Mouse (Mus musculus) neural tube, embryonic 12.5 days (tissue): ENCODE measurements at regions not wholly inside any gene's neighbourhood (a gene's known extent, or its start where the extent isn't known, plus 50 kb on each side); places are given as distances from the start of the nearest gene placed in this dataset.

Experiments
- ATAC-seq: fragments of 200-750 bp; cut with Nextera tagmentation; 2 replicates; pipeline ENCODE4 v1.8.0; 2017; ENCODE audit warnings: low read depth, mild to moderate bottlenecking, moderate TSS enrichment, moderate library complexity; ENCODE audit not compliant: low FRiP score
- H3K27ac ChIP-seq: fragments of 300-500 bp; sonication (generic); 2 replicates; pipeline ENCODE4 v1.5.1; 2016
- H3K27me3 ChIP-seq: fragments of 300-500 bp; sonication (generic); replicated peaks from 2 replicates; pipeline ENCODE4 v1.6.1; 2016; ENCODE audit warnings: mild to moderate bottlenecking
- H3K36me3 ChIP-seq: fragments of 300-500 bp; sonication (generic); 2 replicates; pipeline ENCODE4 v1.6.1; 2016; ENCODE audit warnings: mild to moderate bottlenecking
- H3K4me1 ChIP-seq: fragments of 300-500 bp; sonication (generic); 2 replicates; pipeline ENCODE4 v1.6.1; 2016
- H3K4me2 ChIP-seq: fragments of 300-500 bp; sonication (generic); replicated peaks from 2 replicates; pipeline ENCODE4 v1.6.1; 2016; ENCODE audit warnings: mild to moderate bottlenecking
- H3K4me3 ChIP-seq: fragments of 300-500 bp; sonication (generic); 2 replicates; pipeline ENCODE4 v1.5.1; 2016
- H3K9ac ChIP-seq: fragments of 300-500 bp; sonication (generic); 2 replicates; pipeline ENCODE4 v1.6.1; 2016; ENCODE audit warnings: mild to moderate bottlenecking
- H3K9me3 ChIP-seq: fragments of 300-500 bp; sonication (generic); 2 replicates; pipeline ENCODE4 v1.6.1; 2016; ENCODE audit warnings: mild to moderate bottlenecking
- WGBS: fragments of 180-500 bp; shearing (Covaris S2); methylation state at CpG from one replicate; pipeline ENCODE4 v1.1.7; 2016; 5-methylcytosine and 5-hydroxymethylcytosine counted together

DNA sequence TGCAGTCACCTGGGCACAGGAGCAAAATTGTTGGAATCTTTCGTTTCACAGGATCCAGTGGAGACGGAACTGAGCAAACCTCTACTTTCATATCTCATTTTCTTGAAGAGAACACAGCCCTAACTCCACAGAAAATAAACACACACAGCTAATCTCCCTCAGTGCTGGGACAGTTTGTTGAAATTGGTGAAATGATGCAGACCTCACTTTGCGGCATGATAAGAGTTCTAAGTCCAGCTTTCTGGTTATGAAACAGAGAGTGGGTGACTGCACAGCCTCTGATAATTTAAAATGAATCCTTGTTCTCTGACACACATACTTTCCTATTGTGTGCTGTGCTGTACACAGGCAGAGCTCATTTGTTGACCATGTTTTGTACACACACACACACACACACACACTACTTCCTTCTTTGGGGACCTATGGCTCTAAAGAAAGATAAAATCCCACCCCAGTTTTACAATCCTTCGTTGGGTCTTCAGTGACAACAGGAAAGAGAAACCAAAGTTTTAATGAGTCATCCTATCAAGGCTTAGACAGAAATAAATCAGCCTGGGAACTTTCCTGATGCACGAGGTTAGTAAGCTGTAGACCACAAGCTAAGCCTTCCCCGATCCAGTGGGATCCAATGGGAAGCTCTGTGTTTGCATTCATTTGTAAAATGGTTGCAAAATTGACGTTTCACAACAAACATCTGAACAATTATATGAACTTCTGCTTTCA, 125.3 kb upstream of the Tbx20 start:
- Histone ChIP-seq H3K9me3 (no peaks in the 10 kb centered on the region), H3K4me1 (no peaks in the 10 kb centered on the region), H3K4me2 (no peak overlapping the region), H3K4me3 (no peak overlapping the region), H3K36me3 (no peaks in the 10 kb centered on the region), H3K27me3 (no peaks in the 10 kb centered on the region), H3K27ac (no peak overlapping the region), H3K9ac (no peak overlapping the region)
- no peak for ATAC-seq
- WGBS = 82% methylated on average over 7 of the region's 7 CpGs

DNA sequence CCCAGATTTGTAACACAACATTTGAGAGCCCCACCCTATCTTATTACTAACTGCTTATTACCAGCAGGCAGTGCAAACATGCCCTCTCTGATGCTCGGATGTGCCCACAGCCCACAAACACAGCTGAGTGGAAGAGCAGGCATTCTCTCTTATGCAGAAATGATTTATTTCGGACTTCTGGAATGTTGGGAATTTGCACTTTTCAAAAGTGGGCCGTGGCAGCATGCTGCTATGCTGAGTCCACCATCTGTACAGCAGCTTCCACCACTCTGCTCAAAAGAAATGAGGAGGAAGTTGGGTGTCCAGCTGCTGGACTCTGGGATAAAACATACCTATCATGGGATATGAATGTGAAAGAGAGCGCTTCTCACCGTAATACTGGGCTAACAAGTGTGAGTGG, 129.6 kb upstream of the Tbx20 start:
- Histone ChIP-seq H3K4me2 (no peak overlapping the region), H3K27ac (no peak overlapping the region), H3K9me3 (no peaks in the 10 kb centered on the region), H3K36me3 (no peaks in the 10 kb centered on the region), H3K4me1 (0 out of 2 replicates have a peak, but pooled peaks cover under 1% of the 10 kb centered on the region), H3K9ac (no peak overlapping the region), H3K4me3 (no peak overlapping the region), H3K27me3 (no peaks in the 10 kb centered on the region)
- ATAC-seq = no peak
- WGBS = 77% methylated on average over 5 of the region's 5 CpGs

GRCm38 (mm10) chr9:24909086-24909979, 135.2 kb upstream of the Tbx20 start:
- no peak overlapping the region for H3K4me3 ChIP-seq
- 55% methylated on average over 8 of the region's 8 CpGs for WGBS
- no peak overlapping the region for H3K4me2 ChIP-seq
- no peaks in the 10 kb centered on the region for H3K9me3 ChIP-seq
- no peaks in the 10 kb centered on the region for H3K36me3 ChIP-seq
- H3K4me1 ChIP-seq = peaks cover 11% of the 10 kb centered on the region
- no peak overlapping the region for H3K27ac ChIP-seq
- peak; percentile 67 for ATAC-seq
- no peaks in the 10 kb centered on the region for H3K27me3 ChIP-seq
- no peak overlapping the region for H3K9ac ChIP-seq

GRCm38 (mm10) chr9:24910738-24911137, 136.6 kb upstream of the Tbx20 start:
- no peak overlapping the region for H3K4me2 ChIP-seq
- no peak overlapping the region for H3K4me3 ChIP-seq
- H3K27ac ChIP-seq = no peak overlapping the region
- H3K36me3 ChIP-seq = no peaks in the 10 kb centered on the region
- no peak for ATAC-seq
- 67% methylated on average over 5 of the region's 5 CpGs for WGBS
- H3K9ac ChIP-seq = no peak overlapping the region
- H3K4me1 ChIP-seq = peaks cover 11% of the 10 kb centered on the region
- no peaks in the 10 kb centered on the region for H3K9me3 ChIP-seq
- H3K27me3 ChIP-seq = no peaks in the 10 kb centered on the region

DNA sequence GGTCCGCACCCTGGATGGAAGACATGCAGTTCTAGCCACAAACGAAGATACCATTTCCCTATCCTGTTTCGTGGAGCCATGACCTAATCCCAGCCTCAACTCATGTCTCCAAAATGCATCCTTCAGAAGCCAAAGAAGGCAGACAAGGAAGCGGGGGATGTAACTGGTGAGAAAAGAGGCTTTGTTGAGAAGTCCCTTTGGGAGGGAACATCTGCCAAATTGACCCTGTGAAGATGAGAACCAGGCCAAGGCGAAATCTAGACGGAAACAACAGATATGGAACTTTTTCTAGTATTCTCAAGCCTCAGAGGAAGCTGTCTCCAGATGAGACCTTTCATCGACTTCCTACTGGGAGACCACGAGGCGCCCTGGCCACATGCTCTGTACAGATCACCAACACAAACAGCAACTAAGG, 145.9 kb upstream of the Tbx20 start:
- Histone ChIP-seq H3K9me3 (no peaks in the 10 kb centered on the region), H3K4me1 (no peaks in the 10 kb centered on the region), H3K4me3 (no peak overlapping the region), H3K27ac (no peak overlapping the region), H3K4me2 (no peak overlapping the region), H3K27me3 (no peaks in the 10 kb centered on the region), H3K9ac (no peak overlapping the region), H3K36me3 (no peaks in the 10 kb centered on the region)
- 89% methylated on average over 9 of the region's 9 CpGs for WGBS
- ATAC-seq = no peak

DNA sequence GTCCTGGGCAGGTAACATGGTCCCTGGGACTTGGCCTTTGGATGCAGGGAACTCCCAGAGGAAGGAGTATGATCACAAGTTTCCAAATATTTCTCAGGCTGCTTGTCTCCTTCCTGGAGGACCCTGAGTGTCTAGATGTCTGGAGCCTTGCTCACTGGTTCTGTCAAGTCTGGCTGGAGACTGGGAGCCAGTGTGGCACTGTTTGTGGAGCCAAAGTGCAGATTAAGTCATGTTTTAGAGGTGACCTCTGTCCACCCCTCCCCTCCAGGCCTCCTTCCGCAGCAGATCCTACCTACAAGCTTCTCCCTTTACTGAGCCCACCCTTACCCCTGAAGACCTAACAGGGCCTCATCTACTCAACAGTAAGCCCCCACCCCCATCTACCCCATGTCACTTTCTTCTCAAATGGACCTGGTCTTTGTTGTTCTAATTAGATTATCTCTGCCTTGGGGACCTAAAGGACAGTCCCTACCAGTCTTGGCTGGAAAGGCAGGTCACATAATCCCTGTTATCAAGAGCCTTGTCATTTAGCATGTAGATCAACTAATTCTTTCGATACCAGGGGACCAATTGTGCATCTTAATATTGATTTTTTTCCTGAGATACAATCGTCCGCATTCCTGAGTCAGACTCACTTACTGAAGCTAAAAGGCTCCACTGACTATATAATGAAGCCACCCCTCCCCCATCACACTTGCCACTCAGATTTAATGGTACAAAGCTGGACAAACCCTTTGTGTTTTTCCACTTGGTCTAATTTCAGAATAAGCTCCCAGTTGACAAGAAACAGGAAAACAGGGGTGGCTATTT, 148.2 kb upstream of the Tbx20 start:
- H3K4me2 ChIP-seq = no peak overlapping the region
- H3K9me3 ChIP-seq = no peaks in the 10 kb centered on the region
- whole genome bisulfite sequencing = 77% methylated on average over 4 of the region's 4 CpGs
- ATAC-seq = no peak
- H3K9ac ChIP-seq = no peak overlapping the region
- H3K27me3 ChIP-seq = no peaks in the 10 kb centered on the region
- H3K27ac ChIP-seq = no peak overlapping the region
- H3K4me3 ChIP-seq = no peak overlapping the region
- no peaks in the 10 kb centered on the region for H3K36me3 ChIP-seq
- H3K4me1 ChIP-seq = no peaks in the 10 kb centered on the region

DNA sequence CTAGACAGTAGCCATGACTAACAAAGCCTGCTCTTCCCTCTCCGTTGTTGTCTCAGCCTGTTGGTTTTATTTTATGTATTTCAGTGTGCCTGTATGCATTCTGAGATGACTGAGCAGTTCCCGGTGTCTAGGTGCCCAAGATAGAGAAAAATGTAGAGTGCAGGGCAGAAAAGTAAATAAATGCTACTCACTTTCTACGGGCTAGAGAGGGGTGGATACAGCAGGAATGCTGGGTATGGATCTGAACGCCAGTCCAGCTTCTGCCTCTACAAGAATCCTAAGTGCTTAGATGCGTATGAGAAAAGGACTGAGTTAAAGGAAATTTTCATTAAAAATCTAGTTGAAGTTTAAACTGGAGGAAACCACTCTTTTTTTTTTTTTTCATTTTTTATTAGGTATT, 149.4 kb upstream of the Tbx20 start:
- 93% methylated on average over 5 of the region's 5 CpGs for WGBS
- H3K4me3 ChIP-seq = no peak overlapping the region
- H3K36me3 ChIP-seq = no peaks in the 10 kb centered on the region
- no peaks in the 10 kb centered on the region for H3K9me3 ChIP-seq
- H3K4me2 ChIP-seq = no peak overlapping the region
- no peak overlapping the region for H3K27ac ChIP-seq
- no peaks in the 10 kb centered on the region for H3K4me1 ChIP-seq
- no peak overlapping the region for H3K9ac ChIP-seq
- ATAC-seq = no peak
- no peaks in the 10 kb centered on the region for H3K27me3 ChIP-seq

GRCm38 (mm10) chr9:24937731-24938130, 151.5 kb upstream of the Gm10181 start:
- H3K4me1 ChIP-seq = no peaks in the 10 kb centered on the region
- H3K27ac ChIP-seq = no peak overlapping the region
- H3K9ac ChIP-seq = no peak overlapping the region
- no peaks in the 10 kb centered on the region for H3K36me3 ChIP-seq
- H3K9me3 ChIP-seq = no peaks in the 10 kb centered on the region
- 67% methylated on average over 3 of the region's 3 CpGs for WGBS
- H3K27me3 ChIP-seq = no peaks in the 10 kb centered on the region
- no peak overlapping the region for H3K4me2 ChIP-seq
- no peak overlapping the region for H3K4me3 ChIP-seq
- ATAC-seq = no peak

GRCm38 (mm10) chr9:24942943-24943342, 146.3 kb upstream of the Gm10181 start:
- no peak overlapping the region for H3K4me2 ChIP-seq
- H3K27ac ChIP-seq = no peak overlapping the region
- no peaks in the 10 kb centered on the region for H3K27me3 ChIP-seq
- H3K36me3 ChIP-seq = no peaks in the 10 kb centered on the region
- H3K9me3 ChIP-seq = no peaks in the 10 kb centered on the region
- ATAC-seq = no peak
- no peak overlapping the region for H3K9ac ChIP-seq
- H3K4me1 ChIP-seq = peaks cover 5% of the 10 kb centered on the region; the same call in 1 of the 2 replicates
- no peak overlapping the region for H3K4me3 ChIP-seq
- WGBS = 90% methylated on average over 5 of the region's 5 CpGs

DNA sequence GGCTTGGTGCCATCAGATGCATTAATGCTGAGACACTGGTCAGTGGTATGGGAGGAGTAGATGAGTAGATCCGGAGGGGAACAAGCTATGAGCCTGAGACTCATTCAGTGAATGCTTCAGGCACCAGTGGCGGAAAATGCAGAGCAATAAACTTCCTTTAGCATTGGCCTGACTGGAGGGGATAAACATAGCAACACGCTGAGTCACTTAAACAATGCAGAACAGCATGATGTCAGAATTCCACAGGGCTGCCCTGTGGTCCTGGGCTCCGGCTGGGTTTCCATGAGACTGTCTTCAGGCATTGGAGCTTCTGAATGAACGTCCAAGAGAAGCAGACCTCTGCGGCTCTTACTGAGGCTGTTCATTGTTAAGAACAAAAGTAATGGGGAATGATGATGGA, 145.4 kb upstream of the Gm10181 start:
- WGBS = 9% methylated on average over 6 of the region's 6 CpGs
- Histone ChIP-seq H3K27ac (no peak overlapping the region), H3K4me3 (no peak overlapping the region), H3K4me1 (peaks cover 5% of the 10 kb centered on the region; the same call in 1 of the 2 replicates), H3K9ac (no peak overlapping the region), H3K36me3 (no peaks in the 10 kb centered on the region), H3K4me2 (no peak overlapping the region), H3K27me3 (no peaks in the 10 kb centered on the region), H3K9me3 (no peaks in the 10 kb centered on the region)
- ATAC-seq = peak; percentile 56; the same call in 1 of the 2 replicates

DNA sequence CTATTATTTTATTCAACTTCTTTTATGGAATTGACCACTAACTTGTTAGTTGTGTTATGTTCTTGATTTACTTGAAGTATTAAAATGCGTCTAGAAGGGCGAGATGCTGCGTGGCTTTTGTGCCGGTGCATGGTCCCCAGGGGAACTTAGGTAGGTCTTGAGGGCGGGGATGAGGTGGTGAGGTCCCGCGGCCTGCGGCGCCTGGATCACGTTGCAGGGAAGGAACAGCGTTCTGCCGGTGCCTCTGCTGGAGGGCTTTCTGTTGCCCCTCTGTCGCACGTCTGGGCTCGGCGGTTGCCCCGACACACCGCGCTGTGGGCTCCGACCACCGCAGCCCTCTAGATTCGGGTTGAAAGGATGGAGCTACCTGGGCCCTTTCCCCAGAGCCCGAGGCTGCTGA, 136.7 kb upstream of the Gm10181 start:
- Histone ChIP-seq H3K4me2 (no peak overlapping the region), H3K9me3 (no peaks in the 10 kb centered on the region), H3K4me3 (no peak overlapping the region), H3K27me3 (no peaks in the 10 kb centered on the region), H3K4me1 (no peaks in the 10 kb centered on the region), H3K9ac (no peak overlapping the region), H3K36me3 (no peaks in the 10 kb centered on the region), H3K27ac (no peak overlapping the region)
- ATAC-seq = no peak
- 44% methylated on average over 23 of the region's 23 CpGs for WGBS

GRCm38 (mm10) chr9:24955641-24956040, 133.6 kb upstream of the Gm10181 start:
- WGBS = 52% methylated on average over 5 of the region's 5 CpGs

More at GRCm38 (mm10) chr9:24955641-24956040, 133.6 kb upstream of the Gm10181 start:
- Histone ChIP-seq H3K9ac (no peak overlapping the region), H3K36me3 (no peaks in the 10 kb centered on the region), H3K4me1 (no peaks in the 10 kb centered on the region), H3K4me2 (no peak overlapping the region), H3K27me3 (no peaks in the 10 kb centered on the region), H3K4me3 (no peak overlapping the region), H3K9me3 (no peaks in the 10 kb centered on the region), H3K27ac (no peak overlapping the region)
- ATAC-seq = no peak
